Mouse (Mus musculus): ENCODE measurements around the gene Gm37240. TPM values are rescaled to one million over a fixed set of nuclear protein-coding genes. Genes with fewer than 3 reads are reported as not detected.
A peak's percentile ranks its signal among the peaks of the same experiment; 100 is the strongest.
"Not testable (repeated sequence)": the region's sequence is repeated elsewhere in the genome, so short reads cannot be mapped to it uniquely, and the experiment has no call there.

The Gm37240 gene
- polyA plus RNA-seq, 1 experiment from 2014 or later: 1.1 TPM

DNA sequence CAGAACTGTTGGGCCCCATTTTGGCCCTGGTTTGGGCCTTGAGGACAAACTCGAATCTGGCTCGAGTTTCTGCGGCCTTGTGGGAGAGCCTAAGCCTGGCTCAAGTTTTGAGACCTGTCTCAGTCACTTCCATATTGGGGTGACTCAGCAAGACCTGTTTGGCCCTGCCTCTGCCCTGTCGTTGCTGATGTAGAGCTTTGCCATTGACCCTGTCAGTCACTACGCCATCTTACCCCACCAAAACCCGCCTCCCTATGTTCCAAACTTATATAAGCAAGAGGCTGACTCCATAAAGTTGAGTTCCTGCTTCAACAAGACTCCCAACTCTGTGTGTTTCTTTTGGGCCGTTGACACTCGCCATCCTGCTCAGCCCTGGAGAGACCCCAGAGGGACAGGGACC, 314.8 kb downstream of the Gm37240 start:
- not testable (repeated sequence) for H3K27me3 ChIP-seq (replicated peaks; ENCODE audit: control insufficient read depth, insufficient read depth, low read length); H3K27ac ChIP-seq (ENCODE audit: low read depth, low read length); H3K9me3 ChIP-seq (replicated peaks; ENCODE audit: control insufficient read depth, low read length); H3K36me3 ChIP-seq (ENCODE audit: control insufficient read depth, insufficient read depth, low read length); H3K9ac ChIP-seq (ENCODE audit: low read length); H3K4me3 ChIP-seq (ENCODE audit: low read depth, low read length); ATAC-seq; H3K4me1 ChIP-seq (ENCODE audit: control insufficient read depth, insufficient read depth, low read length); DNase-seq (ENCODE audit: low spot score); H3K4me2 ChIP-seq (ENCODE audit: low read length)
- 90% methylated on average over 8 of the region's 8 CpGs for WGBS

DNA sequence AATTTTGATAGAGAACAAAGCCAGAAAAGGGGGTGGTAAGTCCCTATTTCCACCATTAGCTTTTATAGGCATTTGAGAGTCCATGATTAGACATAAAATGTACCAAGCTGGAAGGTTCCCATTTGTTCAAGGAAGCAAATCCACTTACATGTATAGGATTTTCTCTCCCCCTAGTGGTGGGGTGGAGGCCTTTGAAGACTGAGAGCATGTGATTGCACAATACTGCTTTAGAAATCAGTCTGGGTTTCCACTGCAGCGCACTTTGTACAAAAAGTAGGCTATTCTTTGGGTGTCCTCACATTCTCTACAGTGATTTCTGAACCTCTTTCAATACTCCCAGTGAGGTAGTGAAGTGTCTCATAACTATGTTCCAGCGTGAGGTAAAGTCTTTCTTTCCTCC, 316.0 kb downstream of the Gm37240 start:
- H3K4me2 ChIP-seq (ENCODE audit: low read length): no peak overlapping the region
- H3K4me1 ChIP-seq (ENCODE audit: control insufficient read depth, insufficient read depth, low read length): peaks cover 2% of the 10 kb centered on the region; the same call in 1 of the 2 replicates
- H3K9ac ChIP-seq (ENCODE audit: low read length): no peak overlapping the region
- peak; percentile 87 for DNase-seq (ENCODE audit: low spot score)
- no peak overlapping the region for H3K27ac ChIP-seq (ENCODE audit: low read depth, low read length)
- no peaks in the 10 kb centered on the region for H3K9me3 ChIP-seq (replicated peaks; ENCODE audit: control insufficient read depth, low read length)
- no peaks in the 10 kb centered on the region for H3K27me3 ChIP-seq (replicated peaks; ENCODE audit: control insufficient read depth, insufficient read depth, low read length)
- ATAC-seq: no peak
- 51% methylated on average over 2 of the region's 2 CpGs for WGBS
- H3K4me3 ChIP-seq (ENCODE audit: low read depth, low read length): no peak overlapping the region
- no peaks in the 10 kb centered on the region for H3K36me3 ChIP-seq (ENCODE audit: control insufficient read depth, insufficient read depth, low read length)

DNA sequence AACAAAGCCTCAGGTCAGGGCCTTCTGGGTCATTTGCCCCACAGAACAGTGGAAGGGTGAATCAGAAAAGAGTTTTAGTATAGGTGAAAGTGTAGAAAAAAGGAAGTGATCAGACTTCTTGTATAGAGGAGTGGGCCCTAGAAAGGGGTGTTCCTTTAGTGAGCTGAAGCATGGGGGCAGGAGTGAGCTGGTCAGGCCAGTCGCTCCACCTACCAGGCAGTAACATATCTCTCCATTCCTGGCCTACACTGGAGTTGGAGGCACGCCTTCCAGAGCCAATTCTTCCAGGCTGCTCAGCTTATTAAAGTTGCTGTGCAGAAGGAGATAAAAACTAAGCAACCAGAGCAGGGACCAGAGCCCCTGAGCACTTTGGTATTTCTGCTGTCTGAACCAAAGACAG, 322.7 kb downstream of the Gm37240 start:
- H3K9me3 ChIP-seq (replicated peaks; ENCODE audit: control insufficient read depth, low read length): no peaks in the 10 kb centered on the region
- H3K27me3 ChIP-seq (replicated peaks; ENCODE audit: control insufficient read depth, insufficient read depth, low read length): no peaks in the 10 kb centered on the region
- H3K4me3 ChIP-seq (ENCODE audit: low read depth, low read length): no peak overlapping the region
- 49% methylated on average over 2 of the region's 2 CpGs for WGBS
- no peak overlapping the region for H3K4me2 ChIP-seq (ENCODE audit: low read length)
- H3K9ac ChIP-seq (ENCODE audit: low read length): no peak overlapping the region
- no peak overlapping the region for H3K27ac ChIP-seq (ENCODE audit: low read depth, low read length)
- DNase-seq (ENCODE audit: low spot score): no peak
- ATAC-seq: no peak
- no peaks in the 10 kb centered on the region for H3K4me1 ChIP-seq (ENCODE audit: control insufficient read depth, insufficient read depth, low read length)
- no peaks in the 10 kb centered on the region for H3K36me3 ChIP-seq (ENCODE audit: control insufficient read depth, insufficient read depth, low read length)

DNA sequence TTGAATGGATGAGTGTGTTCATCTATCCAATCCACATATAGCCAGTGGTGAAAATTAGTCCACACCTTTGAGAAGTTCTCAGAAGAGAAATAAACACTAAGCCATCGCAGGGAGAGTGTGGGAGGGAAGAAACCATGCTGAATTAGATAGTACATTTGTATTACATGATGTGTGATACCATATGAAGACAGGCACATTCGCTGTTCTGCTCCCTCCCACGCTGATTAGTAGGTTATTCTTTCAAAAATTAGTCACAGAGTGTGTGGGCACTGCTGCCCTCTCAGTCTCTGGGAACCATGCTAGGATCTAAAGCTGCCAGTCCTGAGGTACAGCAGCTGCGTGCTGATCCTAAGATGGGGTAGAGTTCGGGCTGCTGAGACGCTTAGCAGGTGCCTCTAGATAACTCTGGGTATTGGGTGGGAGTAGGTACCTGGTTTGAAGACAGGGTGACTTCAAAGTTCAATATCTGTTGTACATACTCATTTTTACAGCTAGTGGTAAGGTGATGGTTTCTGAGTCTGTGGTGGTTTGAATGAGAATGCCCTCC, 333.5 kb downstream of the Gm37240 start:
- no peak overlapping the region for H3K4me3 ChIP-seq (ENCODE audit: low read depth, low read length)
- H3K9me3 ChIP-seq (replicated peaks; ENCODE audit: control insufficient read depth, low read length): no peaks in the 10 kb centered on the region
- no peak overlapping the region for H3K9ac ChIP-seq (ENCODE audit: low read length)
- no peaks in the 10 kb centered on the region for H3K4me1 ChIP-seq (ENCODE audit: control insufficient read depth, insufficient read depth, low read length)
- ATAC-seq: no peak
- whole genome bisulfite sequencing: 91% methylated on average over 6 of the region's 6 CpGs
- no peak overlapping the region for H3K4me2 ChIP-seq (ENCODE audit: low read length)
- H3K27me3 ChIP-seq (replicated peaks; ENCODE audit: control insufficient read depth, insufficient read depth, low read length): no peaks in the 10 kb centered on the region
- H3K36me3 ChIP-seq (ENCODE audit: control insufficient read depth, insufficient read depth, low read length): no peaks in the 10 kb centered on the region
- no peak overlapping the region for H3K27ac ChIP-seq (ENCODE audit: low read depth, low read length)
- DNase-seq (ENCODE audit: low spot score): no peak

DNA sequence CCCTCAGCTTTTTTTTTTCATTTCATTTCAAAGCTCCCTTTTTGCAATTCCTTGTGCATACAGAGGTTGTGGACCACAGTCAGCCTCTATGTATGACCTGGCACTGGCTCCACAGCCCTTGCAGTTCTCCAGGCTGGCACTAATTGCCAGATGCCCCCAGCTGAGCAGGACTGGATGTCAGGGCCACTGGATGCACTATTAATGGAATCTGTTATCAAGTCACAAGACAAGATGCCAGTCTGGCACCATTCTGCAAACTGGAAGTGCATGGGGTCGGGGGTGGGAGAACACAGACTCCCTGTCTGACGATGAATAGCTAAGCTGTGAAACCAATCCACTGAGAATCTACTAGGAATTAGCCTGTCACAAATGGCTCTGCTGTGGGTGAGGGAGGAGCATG, 336.0 kb downstream of the Gm37240 start:
- no peak for ATAC-seq
- Histone ChIP-seq H3K4me1 (ENCODE audit: control insufficient read depth, insufficient read depth, low read length) (no peaks in the 10 kb centered on the region), H3K4me3 (ENCODE audit: low read depth, low read length) (no peak overlapping the region), H3K27ac (ENCODE audit: low read depth, low read length) (no peak overlapping the region), H3K4me2 (ENCODE audit: low read length) (no peak overlapping the region), H3K9me3 (replicated peaks; ENCODE audit: control insufficient read depth, low read length) (no peaks in the 10 kb centered on the region), H3K36me3 (ENCODE audit: control insufficient read depth, insufficient read depth, low read length) (no peaks in the 10 kb centered on the region), H3K9ac (ENCODE audit: low read length) (no peak overlapping the region), H3K27me3 (replicated peaks; ENCODE audit: control insufficient read depth, insufficient read depth, low read length) (no peaks in the 10 kb centered on the region)
- DNase-seq (ENCODE audit: low spot score): no peak
- 40% methylated on average over 2 of the region's 2 CpGs for WGBS

DNA sequence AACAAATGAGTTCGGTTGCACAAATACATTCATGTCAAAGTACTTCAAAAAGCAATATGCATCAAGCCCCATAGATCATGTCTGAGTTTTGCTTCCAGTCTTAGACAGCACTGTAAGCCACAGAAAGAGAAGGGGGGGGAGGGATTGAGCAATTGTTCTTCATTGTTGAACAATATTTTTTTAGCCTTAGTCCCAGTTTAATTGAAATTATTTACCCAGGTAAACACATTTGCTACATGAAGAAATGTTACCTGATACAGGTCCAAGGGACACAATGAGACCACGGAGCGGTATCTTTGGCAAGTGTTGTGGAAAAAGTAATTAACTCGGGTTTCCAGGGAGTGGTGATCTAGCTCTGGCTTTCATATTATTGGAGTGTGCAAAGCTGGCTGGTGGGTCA, 337.0 kb downstream of the Gm37240 start:
- 81% methylated on average over 4 of the region's 4 CpGs for WGBS
- H3K27me3 ChIP-seq (replicated peaks; ENCODE audit: control insufficient read depth, insufficient read depth, low read length): no peaks in the 10 kb centered on the region
- ATAC-seq (no peak), DNase-seq (ENCODE audit: low spot score) (no peak)
- no peak overlapping the region for H3K4me2 ChIP-seq (ENCODE audit: low read length)
- no peaks in the 10 kb centered on the region for H3K9me3 ChIP-seq (replicated peaks; ENCODE audit: control insufficient read depth, low read length)
- H3K27ac ChIP-seq (ENCODE audit: low read depth, low read length): no peak overlapping the region
- H3K36me3 ChIP-seq (ENCODE audit: control insufficient read depth, insufficient read depth, low read length): no peaks in the 10 kb centered on the region
- H3K4me1 ChIP-seq (ENCODE audit: control insufficient read depth, insufficient read depth, low read length): no peaks in the 10 kb centered on the region
- no peak overlapping the region for H3K9ac ChIP-seq (ENCODE audit: low read length)
- H3K4me3 ChIP-seq (ENCODE audit: low read depth, low read length): no peak overlapping the region

DNA sequence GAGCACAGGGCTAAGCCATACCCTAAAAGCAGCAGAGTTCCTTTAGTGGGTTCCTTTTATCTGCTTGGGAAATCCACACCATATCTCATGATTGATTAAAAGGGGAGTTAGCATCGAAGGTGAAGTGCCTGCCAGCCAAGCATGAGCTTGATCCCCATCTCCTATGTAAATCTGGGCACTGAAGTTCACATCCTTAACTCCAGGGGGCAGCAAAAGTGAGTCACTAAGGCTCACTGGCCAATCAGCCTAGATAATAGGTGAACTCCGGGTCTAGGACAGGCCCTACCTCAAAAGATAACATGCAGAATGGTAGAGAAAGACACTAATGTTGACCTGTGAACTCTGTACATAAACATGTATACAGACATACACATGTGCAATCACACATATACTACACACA, 343.7 kb downstream of the Gm37240 start:
- Histone ChIP-seq H3K9me3 (replicated peaks; ENCODE audit: control insufficient read depth, low read length) (no peaks in the 10 kb centered on the region), H3K27me3 (replicated peaks; ENCODE audit: control insufficient read depth, insufficient read depth, low read length) (no peaks in the 10 kb centered on the region), H3K4me2 (ENCODE audit: low read length) (no peak overlapping the region), H3K4me3 (ENCODE audit: low read depth, low read length) (no peak overlapping the region), H3K9ac (ENCODE audit: low read length) (no peak overlapping the region), H3K4me1 (ENCODE audit: control insufficient read depth, insufficient read depth, low read length) (no peaks in the 10 kb centered on the region), H3K36me3 (ENCODE audit: control insufficient read depth, insufficient read depth, low read length) (no peaks in the 10 kb centered on the region), H3K27ac (ENCODE audit: low read depth, low read length) (no peak overlapping the region)
- WGBS: 54% methylated on average over 2 of the region's 2 CpGs
- ATAC-seq: no peak
- peak; percentile 23 for DNase-seq (ENCODE audit: low spot score)

DNA sequence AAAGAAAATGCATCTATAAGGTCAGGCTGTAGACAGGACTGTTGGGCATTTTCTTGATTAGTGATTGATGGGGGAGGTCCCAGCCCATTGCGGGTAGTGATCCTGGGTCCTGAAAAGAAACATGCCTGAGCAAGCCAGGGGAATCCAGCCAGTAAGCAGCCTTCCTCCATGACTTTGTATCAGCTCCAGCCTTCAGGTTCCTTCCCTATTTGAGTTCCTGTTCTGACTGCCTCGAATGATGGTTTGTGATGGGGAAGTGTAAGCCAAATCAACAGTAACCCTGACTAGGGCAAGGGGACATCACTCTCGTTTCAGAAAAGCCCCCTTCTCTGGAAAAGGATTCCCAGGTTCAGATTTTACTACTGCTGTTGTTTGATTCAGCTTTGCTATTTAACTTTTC, 344.6 kb downstream of the Gm37240 start:
- Histone ChIP-seq H3K9ac (ENCODE audit: low read length) (no peak overlapping the region), H3K27ac (ENCODE audit: low read depth, low read length) (no peak overlapping the region), H3K4me3 (ENCODE audit: low read depth, low read length) (no peak overlapping the region), H3K4me2 (ENCODE audit: low read length) (no peak overlapping the region), H3K36me3 (ENCODE audit: control insufficient read depth, insufficient read depth, low read length) (no peaks in the 10 kb centered on the region), H3K4me1 (ENCODE audit: control insufficient read depth, insufficient read depth, low read length) (no peaks in the 10 kb centered on the region), H3K9me3 (replicated peaks; ENCODE audit: control insufficient read depth, low read length) (no peaks in the 10 kb centered on the region), H3K27me3 (replicated peaks; ENCODE audit: control insufficient read depth, insufficient read depth, low read length) (no peaks in the 10 kb centered on the region)
- ATAC-seq (no peak), DNase-seq (ENCODE audit: low spot score) (no peak)
- WGBS: 69% methylated on average over 3 of the region's 3 CpGs

DNA sequence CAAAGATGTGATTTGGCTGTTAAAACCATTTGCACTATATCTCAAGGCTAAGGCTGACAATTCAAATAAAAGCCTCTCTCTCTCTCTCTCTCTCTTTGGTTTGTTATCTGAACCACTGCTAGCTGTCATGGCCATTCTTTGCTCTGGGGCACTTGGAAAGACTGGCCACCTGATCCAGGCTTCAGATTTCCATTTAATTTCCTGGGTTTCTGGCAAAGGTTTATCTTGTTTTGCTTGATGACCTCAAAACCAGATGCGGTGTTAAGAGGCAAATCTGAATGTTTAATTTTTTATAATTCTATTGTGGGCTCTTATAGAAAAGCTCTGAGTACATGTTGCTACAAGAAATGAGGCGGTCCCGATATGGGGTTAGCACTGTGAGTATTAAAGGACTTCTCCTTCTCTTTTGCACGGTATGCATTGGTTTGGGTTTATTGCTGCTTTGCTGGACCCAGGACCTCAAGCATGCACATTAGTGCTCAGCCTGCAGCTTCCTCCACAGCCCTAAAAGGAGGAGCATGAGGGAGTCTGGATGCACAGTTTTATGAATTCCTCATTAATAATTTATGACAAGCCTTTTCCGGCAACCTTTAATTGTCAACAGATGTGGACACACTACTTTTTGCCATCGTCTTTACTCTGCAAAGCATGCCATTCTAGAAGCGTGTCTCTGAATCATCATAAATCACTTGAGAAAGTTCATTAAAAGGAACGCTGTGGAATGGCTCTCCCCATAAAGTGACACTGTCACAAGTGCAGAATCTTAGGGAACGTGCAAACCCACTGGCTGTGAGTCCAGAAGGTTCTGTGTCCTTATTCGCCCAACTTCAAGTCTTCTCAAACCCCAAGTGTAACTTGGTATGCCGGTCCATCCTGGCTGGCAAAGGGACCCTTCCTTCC, 351.4 kb downstream of the Gm37240 start:
- Histone ChIP-seq H3K27me3 (replicated peaks; ENCODE audit: control insufficient read depth, insufficient read depth, low read length) (no peaks in the 10 kb centered on the region), H3K27ac (ENCODE audit: low read depth, low read length) (no peak overlapping the region), H3K4me2 (ENCODE audit: low read length) (no peak overlapping the region), H3K36me3 (ENCODE audit: control insufficient read depth, insufficient read depth, low read length) (no peaks in the 10 kb centered on the region), H3K9ac (ENCODE audit: low read length) (no peak overlapping the region), H3K9me3 (replicated peaks; ENCODE audit: control insufficient read depth, low read length) (no peaks in the 10 kb centered on the region), H3K4me1 (ENCODE audit: control insufficient read depth, insufficient read depth, low read length) (no peaks in the 10 kb centered on the region), H3K4me3 (ENCODE audit: low read depth, low read length) (no peak overlapping the region)
- WGBS: 86% methylated on average over 11 of the region's 11 CpGs
- DNase-seq (ENCODE audit: low spot score): no peak
- ATAC-seq: no peak
